Mouse (Mus musculus): ENCODE results near the gene Derl3. TPM values are rescaled to one million over a fixed set of nuclear protein-coding genes. Genes with fewer than 3 reads are reported as not detected.
"Not testable (repeated sequence)": the region's sequence is repeated elsewhere in the genome, so short reads cannot be mapped to it uniquely, and the experiment has no call there.

Derl3 gene
- 1.2 and 44.8 TPM in 2 replicates for polyA plus RNA-seq (2012; ENCODE audit: insufficient read depth, low replicate concordance)

DNA sequence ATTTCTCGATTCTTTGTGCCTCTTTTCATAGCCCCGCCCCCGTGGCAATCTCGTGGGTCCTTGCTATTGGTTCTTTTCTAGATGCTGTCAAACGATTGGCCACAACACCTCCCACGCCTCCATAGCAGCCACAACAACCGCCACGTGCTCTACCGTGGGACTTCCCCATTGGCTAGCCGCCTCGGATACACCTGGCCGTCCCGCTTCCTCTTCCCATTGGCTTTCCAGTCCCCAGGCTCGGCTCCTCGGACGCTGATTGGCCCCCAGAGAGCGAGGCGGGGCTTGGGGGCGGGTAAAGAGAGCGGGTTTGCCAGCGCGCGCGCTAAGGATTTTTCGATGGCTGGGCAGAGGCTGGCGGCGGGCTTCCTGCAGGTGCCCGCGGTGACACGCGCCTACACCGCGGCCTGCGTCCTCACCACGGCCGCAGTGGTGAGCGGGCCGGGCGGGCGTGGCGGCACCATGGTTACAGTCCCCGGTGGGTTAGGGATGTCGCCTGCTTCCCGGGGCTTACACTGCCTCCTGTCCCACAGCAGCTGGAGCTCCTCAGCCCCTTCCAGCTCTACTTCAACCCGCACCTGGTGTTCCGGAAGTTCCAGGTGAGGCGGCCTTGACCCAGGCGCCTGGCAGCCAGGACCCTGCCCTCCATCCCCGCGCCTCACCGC lies at the start of gene Derl3:
Gene Derl3 (plus strand): TSS at position 325 of the 662 bp plus-strand sequence.
- H3K4me1 ChIP-seq = peaks cover 51% of the 10 kb centered on the region
- peaks cover 48% of the 10 kb centered on the region for H3K36me3 ChIP-seq (replicated peaks; ENCODE audit: low read length)

DNA sequence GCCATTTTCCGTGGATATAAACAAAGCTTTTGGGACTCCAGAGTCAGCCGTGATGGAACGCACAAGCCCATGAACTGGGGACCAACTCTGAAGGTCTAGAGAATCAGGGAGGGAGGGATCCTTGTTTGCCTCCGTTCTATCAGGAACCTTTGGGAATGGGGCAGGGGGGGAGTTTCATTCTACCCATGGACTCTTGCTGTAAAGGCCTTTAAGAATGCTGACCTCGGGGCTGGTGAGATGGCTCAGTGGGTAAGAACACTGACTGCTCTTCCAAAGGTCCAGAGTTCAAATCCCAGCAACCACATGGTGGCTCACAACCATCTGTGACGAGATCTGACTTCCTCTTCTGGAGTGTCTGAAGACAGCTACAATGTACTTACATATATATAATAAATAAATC lies 49.3 kb upstream of the Derl3 start:
- H3K27me3 ChIP-seq (replicated peaks) = peaks cover 42% of the 10 kb centered on the region
- H3K4me1 ChIP-seq; H3K36me3 ChIP-seq (replicated peaks; ENCODE audit: low read length); H3K9me3 ChIP-seq; H3K4me3 ChIP-seq (replicated peaks): not testable (repeated sequence)

More for the DNA sequence above, at the start of gene Derl3:
- peak within 1 kb of the TSS; percentile 91 for H3K4me3 ChIP-seq (replicated peaks)
- H3K27me3 ChIP-seq (replicated peaks) = peaks cover 6% of the 10 kb centered on the region
- H3K9me3 ChIP-seq = no peaks in the 10 kb centered on the region
- TF ChIP-seq FLI1 (IDR thresholded peaks at IDR 0.05; ENCODE audit: low read length) (no peak), GATA1 (IDR thresholded peaks at IDR 0.05; ENCODE audit: borderline replicate concordance, low read length) (no peak)

DNA sequence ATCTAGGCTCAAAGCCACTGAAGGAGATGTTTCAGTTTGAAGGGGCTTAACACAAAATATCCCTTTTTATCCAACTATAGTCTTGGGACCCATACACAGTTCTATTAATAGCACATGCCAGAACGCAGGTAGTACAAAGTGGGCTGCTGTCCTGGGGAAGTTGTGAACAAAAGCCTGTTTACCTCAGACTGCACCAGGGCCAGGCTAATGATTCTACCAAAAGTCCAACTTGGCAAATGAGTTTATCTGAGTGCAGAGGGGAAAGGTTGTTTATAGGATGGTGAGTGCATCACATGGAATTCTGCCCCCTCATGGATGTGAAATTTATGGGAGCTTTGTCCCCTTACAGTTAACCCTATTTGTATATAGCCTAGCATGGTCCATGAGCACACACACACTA lies 48.4 kb upstream of the Derl3 start:
- Histone ChIP-seq H3K4me1 (peaks cover 5% of the 10 kb centered on the region), H3K9me3 (no peaks in the 10 kb centered on the region), H3K4me3 (replicated peaks) (no peak overlapping the region), H3K36me3 (replicated peaks; ENCODE audit: low read length) (no peaks in the 10 kb centered on the region), H3K27me3 (replicated peaks) (peaks cover 40% of the 10 kb centered on the region)
- no peak for TF ChIP-seq FLI1 (IDR thresholded peaks at IDR 0.05; ENCODE audit: low read length)

DNA sequence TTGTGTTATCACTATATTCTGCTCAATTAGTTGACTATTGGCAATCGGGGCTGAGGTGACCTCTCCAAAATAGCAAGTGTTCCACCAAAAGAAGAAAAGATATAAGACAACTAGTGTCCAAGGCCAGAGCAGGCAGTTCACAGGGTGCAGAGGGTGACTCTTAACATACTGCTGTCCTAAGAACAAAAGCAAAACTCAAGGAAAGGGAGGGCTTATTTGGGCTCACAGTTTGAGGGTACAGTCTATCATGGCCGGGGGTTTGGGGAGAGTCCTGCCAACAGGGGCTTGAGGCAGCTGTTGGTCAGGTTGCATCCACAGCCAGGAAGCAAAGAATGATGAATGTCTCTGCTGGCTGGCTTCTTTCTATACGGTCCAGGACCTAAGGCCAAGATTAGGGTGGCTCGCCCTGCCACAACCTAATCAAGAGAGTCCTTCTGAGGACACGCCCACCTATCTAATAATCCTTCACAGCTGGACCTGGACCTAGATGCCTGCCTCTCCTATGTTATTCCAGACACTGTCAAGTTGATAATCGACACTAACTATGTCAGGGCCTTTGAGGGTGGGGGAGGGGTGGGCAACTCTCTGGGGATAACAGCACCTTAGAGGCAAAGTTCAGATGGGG lies 47.8 kb upstream of the Derl3 start:
- H3K4me1 ChIP-seq = peaks cover 5% of the 10 kb centered on the region
- no peaks in the 10 kb centered on the region for H3K9me3 ChIP-seq
- H3K4me3 ChIP-seq (replicated peaks) = no peak overlapping the region
- TF ChIP-seq GATA1 (IDR thresholded peaks at IDR 0.05; ENCODE audit: borderline replicate concordance, low read length) = no peak
- no peaks in the 10 kb centered on the region for H3K36me3 ChIP-seq (replicated peaks; ENCODE audit: low read length)
- peaks cover 34% of the 10 kb centered on the region for H3K27me3 ChIP-seq (replicated peaks)

DNA sequence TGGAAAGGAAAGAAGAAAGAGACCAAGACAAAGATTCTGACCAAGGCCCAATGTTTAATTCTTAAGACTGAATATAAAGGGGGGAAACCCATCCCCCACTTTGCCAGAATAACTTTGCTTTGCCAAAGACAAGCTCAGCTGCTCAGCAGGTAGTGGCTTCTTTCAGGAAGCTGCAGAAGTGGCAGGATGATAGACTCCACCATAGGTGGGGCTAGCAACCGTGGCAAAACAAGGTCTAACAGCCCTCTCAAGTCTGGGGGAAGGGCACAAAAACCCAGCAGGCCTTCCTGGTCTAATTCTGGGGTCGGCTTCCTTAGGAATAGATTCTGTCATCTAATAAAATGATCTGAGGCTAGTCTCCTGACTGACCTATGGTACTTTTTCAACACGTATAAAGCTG lies 44.8 kb upstream of the Derl3 start:
- no peak overlapping the region for H3K4me3 ChIP-seq (replicated peaks)
- no peaks in the 10 kb centered on the region for H3K9me3 ChIP-seq
- H3K4me1 ChIP-seq = peaks cover 23% of the 10 kb centered on the region
- TF ChIP-seq GATA1 (IDR thresholded peaks at IDR 0.05; ENCODE audit: borderline replicate concordance, low read length) (no peak), FLI1 (IDR thresholded peaks at IDR 0.05; ENCODE audit: low read length) (no peak)
- H3K36me3 ChIP-seq (replicated peaks; ENCODE audit: low read length) = no peaks in the 10 kb centered on the region
- peaks cover 28% of the 10 kb centered on the region for H3K27me3 ChIP-seq (replicated peaks)

DNA sequence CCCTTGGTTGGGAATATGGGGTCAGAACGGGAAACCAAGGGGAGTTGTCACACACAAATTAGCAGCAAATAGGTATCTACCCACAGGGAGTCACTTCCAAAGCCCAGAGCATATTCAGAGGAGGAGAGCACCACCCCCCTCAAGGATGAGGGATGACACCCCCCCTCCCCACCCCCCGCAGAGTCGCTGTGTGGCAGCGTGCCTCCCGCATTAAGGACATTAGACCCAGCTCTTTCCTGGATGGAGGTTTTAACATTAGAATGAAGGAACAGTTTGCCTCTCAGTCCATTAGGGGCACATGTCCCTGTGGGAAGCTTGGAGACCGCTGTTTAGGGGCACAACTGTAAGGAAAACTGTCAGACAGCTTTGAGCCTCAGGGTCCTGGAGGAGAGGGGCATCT lies 42.1 kb upstream of the Derl3 start:
- Histone ChIP-seq H3K4me1 (peaks cover 41% of the 10 kb centered on the region), H3K4me3 (replicated peaks) (no peak overlapping the region), H3K9me3 (no peaks in the 10 kb centered on the region), H3K27me3 (replicated peaks) (peaks cover 17% of the 10 kb centered on the region), H3K36me3 (replicated peaks; ENCODE audit: low read length) (peaks cover 11% of the 10 kb centered on the region)
- no peak for TF ChIP-seq FLI1 (IDR thresholded peaks at IDR 0.05; ENCODE audit: low read length)
- TF ChIP-seq GATA1 (IDR thresholded peaks at IDR 0.05; ENCODE audit: borderline replicate concordance, low read length) = no peak

DNA sequence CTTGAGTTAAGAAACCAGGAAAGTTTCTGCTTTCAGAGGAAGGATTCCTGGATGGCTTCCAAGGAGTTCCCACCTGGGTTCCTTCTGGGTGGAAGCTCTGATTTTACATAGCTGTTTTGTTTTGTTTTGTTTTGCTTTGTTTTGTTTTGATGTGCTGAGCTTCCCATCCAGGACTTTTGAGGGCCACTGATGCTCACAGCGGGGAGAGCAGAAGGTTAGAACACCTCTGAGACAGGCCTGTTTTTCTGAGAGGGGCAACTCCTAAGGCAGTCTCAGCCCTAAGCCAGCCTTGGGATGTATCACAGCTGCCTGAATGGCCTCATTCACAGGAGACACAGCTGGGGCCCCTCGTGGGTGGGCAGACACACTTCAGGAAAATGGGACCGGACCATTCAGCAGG lies 41.5 kb upstream of the Derl3 start:
- H3K4me3 ChIP-seq (replicated peaks) = no peak overlapping the region
- peaks cover 15% of the 10 kb centered on the region for H3K27me3 ChIP-seq (replicated peaks)
- peaks cover 17% of the 10 kb centered on the region for H3K36me3 ChIP-seq (replicated peaks; ENCODE audit: low read length)
- H3K4me1 ChIP-seq = peaks cover 42% of the 10 kb centered on the region
- H3K9me3 ChIP-seq = no peaks in the 10 kb centered on the region
- TF ChIP-seq FLI1 (IDR thresholded peaks at IDR 0.05; ENCODE audit: low read length) (no peak), GATA1 (IDR thresholded peaks at IDR 0.05; ENCODE audit: borderline replicate concordance, low read length) (no peak)

DNA sequence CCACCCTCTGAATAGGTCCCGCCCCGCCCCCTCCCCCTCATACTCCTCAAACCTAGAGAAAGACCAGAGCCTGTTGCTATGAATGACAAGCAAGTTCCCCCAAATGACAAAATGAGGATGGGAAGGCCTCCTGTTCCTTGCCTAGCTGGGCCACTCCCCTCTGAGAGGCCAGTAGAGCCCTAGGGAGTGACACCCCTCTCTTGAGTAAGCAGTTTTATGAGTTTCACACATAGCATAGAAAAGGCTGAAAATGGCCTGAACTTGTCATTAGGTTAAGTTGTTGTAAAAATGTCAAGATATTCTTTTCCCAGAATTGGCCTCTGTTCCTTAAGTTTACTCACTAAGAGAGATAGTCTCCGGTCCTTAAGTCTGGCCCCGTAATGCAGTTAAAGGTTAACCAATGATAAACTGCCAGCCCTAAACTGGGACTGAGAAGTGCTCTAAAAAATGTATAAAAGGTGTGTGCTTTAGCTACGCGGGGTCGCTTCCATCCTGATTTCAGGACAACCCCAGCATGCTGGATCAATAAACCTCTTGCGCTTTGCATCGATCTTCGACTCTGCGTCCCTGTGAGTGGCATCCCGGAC lies 40.6 kb upstream of the Derl3 start:
- Histone ChIP-seq H3K4me3 (replicated peaks) (no peak overlapping the region), H3K36me3 (replicated peaks; ENCODE audit: low read length) (peaks cover 26% of the 10 kb centered on the region), H3K27me3 (replicated peaks) (peaks cover 12% of the 10 kb centered on the region), H3K9me3 (no peaks in the 10 kb centered on the region), H3K4me1 (peaks cover 52% of the 10 kb centered on the region)
- no peak for TF ChIP-seq FLI1 (IDR thresholded peaks at IDR 0.05; ENCODE audit: low read length)

DNA sequence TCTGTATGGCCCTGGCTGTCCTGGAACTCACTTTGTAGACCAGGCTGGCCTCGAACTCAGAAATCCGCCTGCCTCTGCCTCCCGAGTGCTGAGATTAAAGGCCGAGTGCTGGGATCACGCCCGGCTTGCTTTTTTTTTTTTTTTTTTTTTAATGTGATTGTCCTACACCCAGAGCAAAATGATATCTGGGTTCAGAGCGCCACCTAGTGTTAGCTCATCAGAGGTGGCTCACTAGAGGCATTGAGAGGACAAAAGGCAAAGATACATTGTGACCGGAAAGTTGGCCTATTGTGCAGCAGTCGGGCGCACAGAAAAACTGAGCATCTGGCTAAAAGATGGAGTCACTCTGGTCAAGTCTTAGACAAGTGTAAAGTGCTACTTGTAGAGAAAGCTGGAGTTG lies 39.8 kb upstream of the Derl3 start:
- Histone ChIP-seq H3K36me3 (replicated peaks; ENCODE audit: low read length) (peaks cover 34% of the 10 kb centered on the region), H3K4me3 (replicated peaks) (no peak overlapping the region), H3K4me1 (peaks cover 60% of the 10 kb centered on the region), H3K27me3 (replicated peaks) (peaks cover 12% of the 10 kb centered on the region), H3K9me3 (no peaks in the 10 kb centered on the region)
- no peak for TF ChIP-seq FLI1 (IDR thresholded peaks at IDR 0.05; ENCODE audit: low read length)
- TF ChIP-seq GATA1 (IDR thresholded peaks at IDR 0.05; ENCODE audit: borderline replicate concordance, low read length) = no peak

DNA sequence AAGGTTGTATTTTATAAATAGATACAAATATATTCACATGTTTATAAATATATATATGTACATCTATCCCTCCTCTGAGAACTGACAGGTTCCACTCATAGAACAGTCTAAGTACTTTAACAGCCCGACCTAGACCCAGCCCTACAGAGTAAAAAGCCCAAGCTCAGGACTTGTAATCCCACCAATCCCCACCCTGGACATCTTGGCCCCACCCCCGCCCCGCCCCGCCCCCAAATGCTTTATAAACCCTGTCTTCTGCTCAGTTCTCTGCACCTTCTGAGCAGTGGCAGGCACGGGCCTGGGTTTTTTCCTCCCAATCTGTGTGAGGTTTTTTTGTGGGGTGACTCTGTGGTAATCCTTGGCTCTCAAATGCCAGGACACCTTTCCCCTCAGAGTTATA lies 39.1 kb upstream of the Derl3 start:
- peaks cover 66% of the 10 kb centered on the region for H3K4me1 ChIP-seq
- H3K9me3 ChIP-seq = no peaks in the 10 kb centered on the region
- H3K36me3 ChIP-seq (replicated peaks; ENCODE audit: low read length) = peaks cover 40% of the 10 kb centered on the region
- peaks cover 12% of the 10 kb centered on the region for H3K27me3 ChIP-seq (replicated peaks)
- TF ChIP-seq GATA1 (IDR thresholded peaks at IDR 0.05; ENCODE audit: borderline replicate concordance, low read length) (no peak), FLI1 (IDR thresholded peaks at IDR 0.05; ENCODE audit: low read length) (no peak)
- H3K4me3 ChIP-seq (replicated peaks) = no peak overlapping the region

All from megakaryocyte, embryonic 14.5 days (primary cell).